Mouse (Mus musculus) hindbrain, embryonic 13.5 days (tissue): ENCODE measurements around the gene Ptov1. TPM values are rescaled to one million over a fixed set of nuclear protein-coding genes. Genes with fewer than 3 reads are reported as not detected.

Experiments
- ATAC-seq: fragments of 200-750 bp; cut with Nextera tagmentation; 2 replicates; pipeline ENCODE4 v1.8.0; 2017; ENCODE audit warnings: moderate TSS enrichment; ENCODE audit not compliant: low FRiP score
- H3K27ac ChIP-seq: fragments of 300-500 bp; sonication (generic); 2 replicates; pipeline ENCODE4 v1.5.1; 2015; ENCODE audit warnings: inconsistent platforms, mild to moderate bottlenecking, moderate library complexity
- H3K27me3 ChIP-seq: fragments of 300-500 bp; sonication (generic); 2 replicates; pipeline ENCODE4 v1.6.1; 2015; ENCODE audit warnings: mild to moderate bottlenecking, inconsistent platforms
- H3K36me3 ChIP-seq: fragments of 300-500 bp; sonication (generic); 2 replicates; pipeline ENCODE4 v1.6.1; 2015; ENCODE audit warnings: mild to moderate bottlenecking, inconsistent platforms
- H3K4me1 ChIP-seq: fragments of 300-500 bp; sonication (generic); replicated peaks from 2 replicates; pipeline ENCODE4 v1.6.1; 2015; ENCODE audit warnings: inconsistent platforms
- H3K4me2 ChIP-seq: fragments of 300-500 bp; sonication (generic); 2 replicates; pipeline ENCODE4 v1.6.1; 2015; ENCODE audit warnings: inconsistent platforms, mild to moderate bottlenecking, moderate library complexity
- H3K4me3 ChIP-seq: fragments of 300-500 bp; sonication (generic); 2 replicates; pipeline ENCODE4 v1.5.1; 2015; ENCODE audit warnings: mild to moderate bottlenecking, inconsistent platforms
- H3K9ac ChIP-seq: fragments of 300-500 bp; sonication (generic); 2 replicates; pipeline ENCODE4 v1.6.1; 2015; ENCODE audit warnings: mild to moderate bottlenecking, inconsistent platforms
- H3K9me3 ChIP-seq: fragments of 300-500 bp; sonication (generic); 2 replicates; pipeline ENCODE4 v1.6.1; 2016; ENCODE audit warnings: inconsistent platforms
- WGBS: fragments of 180-500 bp; shearing (Covaris S2); methylation state at CpG from one replicate; pipeline ENCODE4 v1.1.7; 2015; 5-methylcytosine and 5-hydroxymethylcytosine counted together
- polyA plus RNA-seq: library from polyadenylated mRNA; unstranded; fragments of >200 nt; fragmentation: Nextera tagmentation; extraction: Ambion mirVana; gene quantifications from 2 replicates; pipeline ENCODE4 v1.2.1, GENCODE M21; 2015

Gene Ptov1
- polyA plus RNA-seq: 495 and 503 TPM in 2 replicates

GRCm38 (mm10) chr7:44869697-44870528 is at the start of gene Ptov1:
Gene Ptov1, minus strand, starts transcription at chr7:44869788.
- WGBS: 11% methylated on average over 29 of the region's 29 CpGs

GRCm38 (mm10) chr7:44919127-44919526 is 49.5 kb upstream of the Ptov1 start:
- H3K4me3 ChIP-seq: no peak overlapping the region
- no peaks in the 10 kb centered on the region for H3K27me3 ChIP-seq
- H3K9ac ChIP-seq: peak overlapping the region; percentile 46; the same call in 1 of the 2 replicates
- no peak overlapping the region for H3K27ac ChIP-seq
- H3K4me1 ChIP-seq: 0 out of 2 replicates have a peak, but pooled peaks cover 4% of the 10 kb centered on the region
- no peak for ATAC-seq
- no peaks in the 10 kb centered on the region for H3K9me3 ChIP-seq
- peaks cover 50% of the 10 kb centered on the region for H3K36me3 ChIP-seq
- WGBS: 92% methylated on average over 5 of the region's 5 CpGs
- H3K4me2 ChIP-seq: no peak overlapping the region

More at GRCm38 (mm10) chr7:44869697-44870528, at the start of gene Ptov1:
- H3K27me3 ChIP-seq: no peaks in the 10 kb centered on the region
- H3K4me2 ChIP-seq: peak within 1 kb of the TSS; percentile 98
- H3K4me1 ChIP-seq: peaks cover 44% of the 10 kb centered on the region
- H3K27ac ChIP-seq: peak within 1 kb of the TSS; percentile 100
- peaks cover 16% of the 10 kb centered on the region for H3K36me3 ChIP-seq
- ATAC-seq: peak; percentile 96
- H3K9ac ChIP-seq: peak within 1 kb of the TSS; percentile 99
- no peaks in the 10 kb centered on the region for H3K9me3 ChIP-seq
- H3K4me3 ChIP-seq: peak within 1 kb of the TSS; percentile 93

GRCm38 (mm10) chr7:44918219-44918618 is 48.6 kb upstream of the Ptov1 start:
- Histone ChIP-seq H3K4me3 (no peak overlapping the region), H3K27ac (no peak overlapping the region), H3K9ac (no peak overlapping the region; the same call in 1 of the 2 replicates), H3K9me3 (no peaks in the 10 kb centered on the region), H3K27me3 (no peaks in the 10 kb centered on the region), H3K4me2 (no peak overlapping the region), H3K4me1 (0 out of 2 replicates have a peak, but pooled peaks cover 4% of the 10 kb centered on the region), H3K36me3 (peaks cover 51% of the 10 kb centered on the region)
- ATAC-seq: no peak
- 91% methylated on average over 3 of the region's 3 CpGs for WGBS

GRCm38 (mm10) chr7:44916881-44917280 is 47.3 kb upstream of the Ptov1 start:
- ATAC-seq: peak; percentile 49; the same call in 1 of the 2 replicates
- Histone ChIP-seq H3K36me3 (peaks cover 51% of the 10 kb centered on the region), H3K27me3 (no peaks in the 10 kb centered on the region), H3K4me1 (0 out of 2 replicates have a peak, but pooled peaks cover 4% of the 10 kb centered on the region), H3K9ac (no peak overlapping the region), H3K4me2 (no peak overlapping the region), H3K27ac (no peak overlapping the region), H3K4me3 (no peak overlapping the region), H3K9me3 (no peaks in the 10 kb centered on the region)
- WGBS: 96% methylated on average over 4 of the region's 4 CpGs

- no peak for ATAC-seq
- 0 out of 2 replicates have a peak, but pooled peaks cover 4% of the 10 kb centered on the region for H3K4me1 ChIP-seq
- H3K9me3 ChIP-seq: no peaks in the 10 kb centered on the region
- H3K36me3 ChIP-seq: peaks cover 54% of the 10 kb centered on the region
- no peak overlapping the region for H3K4me3 ChIP-seq
- no peak overlapping the region for H3K27ac ChIP-seq
- H3K9ac ChIP-seq: no peak overlapping the region
- WGBS: 90% methylated on average over 6 of the region's 6 CpGs
- H3K4me2 ChIP-seq: no peak overlapping the region
- H3K27me3 ChIP-seq: no peaks in the 10 kb centered on the region
Measured at GRCm38 (mm10) chr7:44916191-44916590, 46.6 kb upstream of the Ptov1 start.

- no peak overlapping the region for H3K27ac ChIP-seq
- 90% methylated on average over 9 of the region's 9 CpGs for WGBS
- ATAC-seq: no peak
- H3K4me3 ChIP-seq: no peak overlapping the region
- H3K4me2 ChIP-seq: no peak overlapping the region
- H3K4me1 ChIP-seq: 0 out of 2 replicates have a peak, but pooled peaks cover 4% of the 10 kb centered on the region
- no peaks in the 10 kb centered on the region for H3K9me3 ChIP-seq
- no peak overlapping the region for H3K9ac ChIP-seq
- no peaks in the 10 kb centered on the region for H3K27me3 ChIP-seq
- peaks cover 63% of the 10 kb centered on the region for H3K36me3 ChIP-seq
Measured at GRCm38 (mm10) chr7:44915314-44915713, 45.7 kb upstream of the Ptov1 start.

- WGBS: 94% methylated on average over 2 of the region's 2 CpGs
Measured at GRCm38 (mm10) chr7:44914396-44914795, 44.8 kb upstream of the Ptov1 start.

GRCm38 (mm10) chr7:44908706-44909476 is 39.3 kb upstream of the Ptov1 start:
- 93% methylated on average over 15 of the region's 15 CpGs for WGBS
- Histone ChIP-seq H3K36me3 (peaks cover 100% of the 10 kb centered on the region), H3K4me2 (no peak overlapping the region), H3K27me3 (no peaks in the 10 kb centered on the region), H3K27ac (no peak overlapping the region), H3K4me3 (no peak overlapping the region), H3K9ac (no peak overlapping the region), H3K4me1 (no peaks in the 10 kb centered on the region), H3K9me3 (no peaks in the 10 kb centered on the region)
- ATAC-seq: no peak

More at GRCm38 (mm10) chr7:44914396-44914795, 44.8 kb upstream of the Ptov1 start:
- no peak overlapping the region for H3K9ac ChIP-seq
- H3K9me3 ChIP-seq: no peaks in the 10 kb centered on the region
- no peak overlapping the region for H3K27ac ChIP-seq
- H3K4me2 ChIP-seq: no peak overlapping the region
- H3K4me3 ChIP-seq: no peak overlapping the region
- peaks cover 72% of the 10 kb centered on the region for H3K36me3 ChIP-seq
- ATAC-seq: no peak
- H3K4me1 ChIP-seq: 0 out of 2 replicates have a peak, but pooled peaks cover 4% of the 10 kb centered on the region
- H3K27me3 ChIP-seq: no peaks in the 10 kb centered on the region

GRCm38 (mm10) chr7:44905430-44905829 is 35.8 kb upstream of the Ptov1 start:
- Histone ChIP-seq H3K4me3 (no peak overlapping the region), H3K27me3 (no peaks in the 10 kb centered on the region), H3K9ac (no peak overlapping the region), H3K4me1 (peaks cover 11% of the 10 kb centered on the region), H3K27ac (no peak overlapping the region), H3K9me3 (no peaks in the 10 kb centered on the region), H3K4me2 (no peak overlapping the region), H3K36me3 (peaks cover 99% of the 10 kb centered on the region)
- 93% methylated on average over 20 of the region's 20 CpGs for WGBS
- no peak for ATAC-seq

- Histone ChIP-seq H3K9me3 (no peaks in the 10 kb centered on the region), H3K4me3 (no peak overlapping the region), H3K27me3 (no peaks in the 10 kb centered on the region), H3K36me3 (peaks cover 76% of the 10 kb centered on the region), H3K4me2 (peak overlapping the region; percentile 42), H3K27ac (0 out of 2 replicates have a peak overlapping the region, but pooled peaks have one; percentile 44), H3K9ac (peak overlapping the region; percentile 35; the same call in 1 of the 2 replicates), H3K4me1 (peaks cover 37% of the 10 kb centered on the region)
- WGBS: 20% methylated on average over 21 of the region's 21 CpGs
- ATAC-seq: no peak
Measured at GRCm38 (mm10) chr7:44901230-44901722, 31.7 kb upstream of the Ptov1 start.

GRCm38 (mm10) chr7:44900632-44901031 is 31.0 kb upstream of the Ptov1 start:
- Histone ChIP-seq H3K4me1 (peaks cover 38% of the 10 kb centered on the region), H3K27me3 (no peaks in the 10 kb centered on the region), H3K4me2 (no peak overlapping the region), H3K36me3 (peaks cover 69% of the 10 kb centered on the region), H3K4me3 (no peak overlapping the region), H3K27ac (no peak overlapping the region), H3K9me3 (no peaks in the 10 kb centered on the region), H3K9ac (no peak overlapping the region; the same call in 1 of the 2 replicates)
- 85% methylated on average over 11 of the region's 11 CpGs for WGBS
- ATAC-seq: no peak

- Histone ChIP-seq H3K9me3 (no peaks in the 10 kb centered on the region), H3K4me1 (peaks cover 53% of the 10 kb centered on the region)
Measured at GRCm38 (mm10) chr7:44898607-44899006, 29.0 kb upstream of the Ptov1 start.

More at GRCm38 (mm10) chr7:44898607-44899006, 29.0 kb upstream of the Ptov1 start:
- Histone ChIP-seq H3K27ac (peak overlapping the region; percentile 4; the same call in 1 of the 2 replicates), H3K27me3 (no peaks in the 10 kb centered on the region), H3K9ac (peak overlapping the region; percentile 76; the same call in 1 of the 2 replicates), H3K36me3 (peaks cover 49% of the 10 kb centered on the region), H3K4me3 (no peak overlapping the region), H3K4me2 (peak overlapping the region; percentile 30; the same call in 1 of the 2 replicates)
- WGBS: 39% methylated on average over 19 of the region's 19 CpGs
- no peak for ATAC-seq
